Mouse (Mus musculus) left cerebral cortex, adult 9 months (tissue): ENCODE results near the gene Olfml2a.
"Not testable (repeated sequence)": the region's sequence is repeated elsewhere in the genome, so short reads cannot be mapped to it uniquely, and the experiment has no call there.

Source experiments
- DNase-seq, 2 experiments: peaks; one replicate each; pipeline ENCODE4 v3.0.0; 2022; ENCODE audit warnings: low spot score in 2 of 2

The Olfml2a gene

DNA sequence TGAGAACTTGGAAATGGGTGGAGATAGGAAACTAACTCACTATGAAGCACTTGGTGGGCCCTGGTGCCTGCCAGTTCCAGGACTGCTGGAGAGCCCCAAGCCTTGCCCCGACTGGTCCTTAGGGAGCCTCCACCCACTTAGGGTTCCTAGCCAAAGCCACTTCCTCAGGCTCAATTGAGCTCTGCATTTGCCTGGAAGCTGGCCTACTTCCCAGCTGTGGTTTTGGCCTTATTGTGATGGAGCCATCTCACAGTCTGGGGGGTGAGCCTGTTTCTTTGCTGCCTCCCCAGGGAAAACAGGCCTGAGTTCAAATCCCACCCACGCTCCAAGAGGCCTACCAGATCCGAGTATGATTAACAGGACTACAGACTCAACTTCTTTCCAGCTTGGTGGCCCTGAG, 54.8 kb downstream of the Olfml2a start:
- no peak for DNase-seq

DNA sequence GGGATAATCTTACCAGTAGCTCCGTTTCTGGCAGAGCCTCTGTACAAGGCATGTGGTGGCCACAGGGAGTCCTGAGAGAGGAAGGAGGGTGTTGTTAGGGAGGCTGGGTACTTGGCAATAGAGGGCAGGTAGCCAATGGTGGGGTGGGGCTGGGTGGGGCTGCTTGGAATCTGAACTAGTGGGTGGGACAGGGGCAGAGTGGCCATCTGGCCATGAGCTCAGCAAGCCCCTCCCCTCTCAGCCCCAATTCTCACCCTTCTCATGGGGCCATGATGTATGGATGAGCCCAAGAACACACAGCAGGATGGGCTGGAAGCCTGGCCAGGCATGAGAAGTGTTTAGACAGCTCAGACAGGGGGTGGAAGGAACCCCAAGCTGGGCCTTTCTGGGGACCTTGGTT, 55.6 kb downstream of the Olfml2a start:
- DNase-seq: no peak

DNA sequence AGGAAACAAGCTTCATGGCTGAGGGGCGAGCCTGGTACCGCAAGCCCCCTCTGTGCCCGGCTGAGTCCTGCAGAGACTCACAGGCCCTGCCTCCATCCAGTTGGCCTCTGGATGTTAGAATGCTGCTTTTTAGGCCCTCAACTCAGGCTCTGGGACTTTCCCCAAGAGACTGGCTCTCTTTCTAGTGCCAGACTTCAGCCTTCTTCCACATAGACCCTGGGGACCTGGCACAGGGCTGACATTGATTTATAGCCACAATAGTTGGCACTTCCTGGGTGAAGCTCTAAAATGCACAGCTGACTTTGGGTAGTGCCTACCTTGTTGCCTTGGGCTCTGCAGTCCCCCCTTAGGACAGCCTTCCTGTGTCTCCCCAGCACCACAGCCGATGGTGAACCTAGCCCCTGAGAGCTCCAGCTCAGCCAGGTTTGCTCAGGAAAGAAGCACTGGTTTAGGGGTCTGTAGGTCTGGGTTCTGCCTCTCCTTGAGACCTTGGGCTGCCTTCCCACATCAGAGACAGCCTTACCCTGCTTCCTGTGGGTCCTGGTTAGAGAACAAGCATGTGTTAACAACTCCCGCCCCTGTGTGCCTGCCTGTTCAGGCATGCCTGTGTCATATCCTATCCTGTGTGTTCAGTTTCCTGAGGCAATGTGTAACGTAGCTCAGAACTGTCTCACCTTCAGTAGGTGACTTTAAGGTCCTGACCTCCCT, 56.2 kb downstream of the Olfml2a start:
- DNase-seq: no peak

DNA sequence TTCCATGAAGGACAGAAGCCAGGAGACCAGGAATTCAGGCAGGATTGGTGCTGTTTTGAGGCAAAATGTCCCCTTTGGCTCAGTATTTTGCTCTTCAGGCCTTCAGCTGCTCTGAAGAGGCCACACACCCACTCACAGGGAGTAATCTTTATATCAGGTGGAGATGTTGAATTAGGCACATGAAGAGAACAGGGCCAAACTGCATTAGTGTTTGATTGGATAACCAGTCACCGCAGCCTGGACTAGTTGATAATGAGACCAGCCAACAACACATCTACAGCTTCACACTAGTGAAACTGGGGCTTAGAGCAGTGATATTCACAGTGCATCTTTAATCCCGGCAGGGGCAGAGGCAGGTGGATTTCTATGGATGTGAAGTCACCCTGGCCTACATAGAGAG, 57.2 kb downstream of the Olfml2a start:
- DNase-seq: no peak

DNA sequence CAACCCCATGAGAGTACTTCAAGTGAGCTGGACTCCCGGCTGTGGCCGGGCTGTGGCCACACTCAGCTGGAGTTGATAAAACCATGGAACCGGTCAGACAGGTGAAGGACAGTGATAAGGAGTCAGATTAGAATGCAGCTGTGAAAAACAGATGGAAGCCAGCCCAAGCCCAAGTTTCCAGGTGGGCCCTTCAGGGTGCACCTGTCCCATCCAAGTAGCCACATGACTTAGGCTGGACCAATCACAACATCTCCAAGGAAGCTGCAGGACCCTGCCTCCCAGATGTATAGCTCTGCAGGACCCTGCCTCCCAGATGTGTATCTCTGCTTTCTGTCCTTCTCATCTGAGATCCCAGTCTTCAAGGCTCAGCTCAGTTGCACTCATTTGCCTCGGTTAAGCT, 60.2 kb downstream of the Olfml2a start:
- no peak for DNase-seq

DNA sequence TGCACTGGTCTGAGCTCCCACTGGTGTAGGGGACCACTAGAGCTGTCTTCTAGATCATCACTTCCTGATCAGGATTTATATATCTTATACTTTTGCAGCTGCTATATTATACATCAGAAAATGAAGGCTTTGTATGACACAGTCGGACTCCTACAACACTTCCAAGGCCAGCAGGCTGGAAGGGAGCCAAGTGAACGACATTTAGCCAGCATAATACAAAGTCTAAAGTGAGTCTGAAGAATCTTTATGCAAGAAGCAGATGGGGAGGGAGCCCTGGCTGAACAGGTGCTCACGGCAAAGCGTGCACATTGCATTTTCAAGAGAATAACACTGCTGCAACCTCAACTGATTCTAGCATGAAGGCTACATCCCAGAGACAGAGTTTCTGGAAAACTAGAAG, 60.7 kb downstream of the Olfml2a start:
- no peak for DNase-seq

DNA sequence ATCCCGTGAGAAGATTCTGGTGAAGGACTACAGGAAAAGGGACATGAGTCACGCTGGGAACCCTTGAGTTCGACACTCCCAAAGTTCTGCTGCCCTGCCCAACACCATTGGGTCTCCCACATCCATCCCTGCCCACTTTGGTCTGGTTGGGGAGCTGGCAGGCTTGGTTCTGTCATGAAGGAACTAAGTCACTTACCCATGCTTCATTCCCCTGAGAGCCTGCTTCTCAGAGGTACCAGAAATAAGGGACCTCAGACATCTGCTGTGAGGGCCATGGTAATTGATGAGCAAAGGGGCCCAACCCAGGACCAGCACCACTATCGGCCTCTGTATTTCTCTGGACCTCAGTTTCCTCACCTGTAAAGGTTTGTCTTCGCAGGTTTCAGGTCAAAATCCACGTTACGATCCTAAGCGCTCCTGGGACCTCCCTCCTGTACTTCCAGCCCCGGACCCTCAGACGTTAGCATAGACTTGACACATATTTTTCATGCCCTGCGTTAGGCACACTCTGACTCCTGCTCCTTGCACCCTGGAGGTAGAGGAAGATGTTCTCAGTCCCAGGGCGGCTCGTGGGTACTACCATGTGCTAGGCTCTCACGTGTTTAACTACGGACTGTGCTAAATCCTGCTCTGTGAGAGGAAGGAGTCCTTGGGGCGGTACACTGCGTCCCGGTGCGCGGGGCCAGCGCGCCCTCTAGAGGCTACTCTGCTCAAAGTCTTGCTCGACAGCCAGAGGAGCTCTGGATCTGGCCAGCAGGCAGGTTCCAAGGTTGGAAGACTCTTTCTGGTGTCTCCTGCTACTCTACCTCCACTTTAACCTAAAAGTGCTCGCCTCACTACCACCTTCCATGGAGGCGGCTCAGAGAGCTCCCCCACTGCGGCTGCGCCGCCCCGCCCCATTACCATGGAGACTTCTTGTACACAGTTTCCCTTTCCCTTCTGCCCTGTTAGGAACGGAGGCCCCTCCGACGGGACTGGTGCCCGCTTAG, 65.9 kb downstream of the Olfml2a start, which contains the start of gene Wdr38:
TSS of gene Wdr38 (plus strand) at position 91 of the 989 bp plus-strand sequence.
- DNase-seq: peak; percentile 84 to 92

DNA sequence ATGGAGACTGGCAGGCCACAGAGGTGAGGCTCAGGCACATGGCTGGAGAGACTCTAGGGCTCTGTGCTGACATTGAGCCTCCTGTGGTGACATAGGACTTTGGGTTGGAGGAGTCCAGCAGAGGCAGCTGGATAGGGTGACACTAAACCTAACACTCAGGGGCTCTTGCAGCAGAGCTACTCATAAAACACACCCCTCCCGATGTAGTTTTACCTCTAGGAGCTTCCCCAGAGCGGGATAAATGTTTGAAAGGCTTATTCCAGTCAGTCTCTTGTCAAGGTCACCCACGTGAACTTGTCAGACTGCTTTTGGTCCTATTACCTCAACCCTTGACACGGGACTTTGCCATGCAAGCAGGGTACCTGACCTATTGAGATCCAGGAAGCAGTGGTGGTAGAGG, 67.6 kb downstream of the Olfml2a start:
- no peak for DNase-seq

DNA sequence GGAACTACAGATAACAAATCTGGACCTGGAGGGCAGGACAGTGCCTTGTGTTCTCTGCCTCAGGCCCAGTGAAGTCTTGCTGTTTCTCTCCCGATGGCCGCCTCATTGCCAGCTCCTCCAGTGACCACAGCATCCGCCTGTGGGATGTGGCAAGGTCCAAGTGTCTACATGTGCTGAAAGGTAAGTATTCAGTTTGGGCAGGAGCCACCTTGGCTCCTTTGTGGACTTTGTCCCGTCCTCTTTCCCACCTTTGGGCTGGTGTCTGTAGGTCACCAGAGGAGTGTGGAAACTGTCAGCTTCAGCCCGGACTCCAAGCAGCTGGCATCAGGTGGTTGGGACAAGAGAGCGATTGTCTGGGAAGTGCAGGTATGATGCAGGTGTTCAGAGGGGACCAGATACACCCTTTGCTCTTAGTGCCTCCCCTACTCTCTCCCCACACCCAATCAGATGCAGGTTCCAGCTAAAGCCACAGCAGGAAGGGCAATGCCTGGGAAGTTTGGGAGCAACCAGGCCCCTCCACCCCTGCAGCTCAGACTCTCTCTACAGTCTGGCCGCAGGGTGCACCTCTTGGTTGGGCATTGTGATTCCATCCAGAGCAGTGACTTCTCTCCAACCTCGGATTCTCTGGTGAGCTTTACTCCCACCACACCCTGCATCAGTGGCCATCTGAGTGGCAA, 68.3 kb downstream of the Olfml2a start:
- DNase-seq: no peak

DNA sequence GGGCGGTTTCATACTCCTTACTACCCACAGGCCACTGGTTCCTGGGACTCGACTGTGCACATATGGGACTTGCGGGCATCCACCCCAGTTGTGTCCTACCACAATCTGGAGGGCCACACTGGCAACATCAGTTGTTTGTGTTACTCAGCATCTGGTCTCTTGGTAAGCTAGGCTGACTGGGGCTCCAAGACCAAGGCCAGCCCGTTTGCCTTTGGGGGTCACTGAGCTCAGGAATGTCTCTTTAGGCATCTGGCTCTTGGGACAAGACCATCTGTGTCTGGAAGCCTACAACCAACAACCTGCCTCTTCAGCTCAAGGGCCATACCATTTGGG, 68.8 kb downstream of the Olfml2a start:
- no peak for DNase-seq

DNA sequence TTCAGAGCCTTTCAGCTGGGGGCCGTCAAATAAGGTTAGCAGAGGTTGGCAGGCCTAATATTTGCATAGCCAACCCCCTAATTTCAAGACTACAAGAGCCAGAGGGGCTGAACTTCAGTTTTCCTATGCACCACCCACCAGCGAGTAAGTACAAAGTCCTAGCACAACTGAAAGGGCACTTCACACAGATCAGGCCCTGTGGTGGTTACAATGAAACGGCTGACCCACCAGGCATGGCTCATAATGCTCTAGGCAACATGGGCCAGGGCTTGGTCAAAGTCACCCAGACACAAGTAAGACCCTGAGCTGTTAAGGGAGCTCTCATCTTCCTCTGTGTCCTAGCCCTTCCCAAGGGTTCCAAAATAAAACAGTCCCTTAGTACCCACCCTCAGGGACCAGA, 70.1 kb downstream of the Olfml2a start:
- DNase-seq: no peak

DNA sequence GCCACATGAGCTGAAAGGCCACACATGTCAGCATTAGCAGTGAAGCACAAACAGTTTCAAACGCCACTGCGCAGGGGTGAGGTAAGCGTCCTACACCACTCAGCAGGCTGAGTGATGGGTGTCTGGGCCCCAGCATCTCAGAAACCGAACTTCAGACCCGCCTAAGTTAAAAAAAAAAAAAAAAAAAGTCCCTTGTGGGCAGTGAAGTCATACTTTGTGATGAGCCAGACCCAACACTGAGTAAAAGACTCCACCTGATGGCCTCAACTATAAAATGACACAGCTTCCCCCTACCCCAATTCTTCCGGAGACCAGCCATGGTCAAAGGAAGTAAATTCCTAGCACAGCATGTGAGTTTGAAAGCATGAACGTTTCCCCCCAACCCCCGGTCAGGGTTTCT, 71.3 kb downstream of the Olfml2a start:
- no peak for DNase-seq

DNA sequence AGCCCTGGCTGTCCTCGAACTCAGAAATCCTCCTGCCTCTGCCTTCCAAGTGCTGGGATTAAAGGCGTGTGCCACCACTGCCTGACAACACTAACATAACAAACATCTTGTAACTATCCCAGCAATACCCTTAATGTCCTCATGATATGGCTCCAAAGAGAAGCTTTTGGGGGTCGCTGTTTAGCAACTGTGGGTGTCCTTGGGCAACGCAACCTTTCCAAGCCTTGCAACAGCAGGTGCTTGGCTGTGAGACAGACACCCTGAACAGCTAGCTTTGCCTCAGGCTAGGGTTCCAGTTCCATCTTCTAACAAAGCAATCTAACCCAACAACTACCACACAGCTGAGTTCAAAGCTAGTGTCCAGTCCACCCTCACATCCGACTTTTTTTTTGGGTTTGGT, 71.7 kb downstream of the Olfml2a start:
- DNase-seq: no peak

DNA sequence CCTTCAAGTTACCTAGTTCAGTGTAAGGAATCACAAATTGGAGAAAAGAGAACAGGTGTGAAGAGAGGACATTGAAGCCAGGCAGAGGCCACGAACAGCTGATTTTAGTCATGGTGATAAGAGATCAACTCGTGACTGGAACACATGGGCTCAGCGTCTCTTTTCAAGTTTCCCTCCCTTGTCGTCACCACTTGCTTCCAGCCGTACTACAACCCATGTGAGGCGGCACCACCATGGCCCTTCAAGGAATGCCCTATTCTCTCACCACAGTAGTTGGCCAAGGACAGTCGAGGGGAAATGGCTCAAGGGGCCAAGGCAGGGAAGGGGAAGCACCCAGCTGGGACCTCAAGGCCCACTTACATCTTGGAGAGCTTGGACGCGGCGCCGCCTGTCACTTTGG, 72.6 kb downstream of the Olfml2a start:
- no peak for DNase-seq

DNA sequence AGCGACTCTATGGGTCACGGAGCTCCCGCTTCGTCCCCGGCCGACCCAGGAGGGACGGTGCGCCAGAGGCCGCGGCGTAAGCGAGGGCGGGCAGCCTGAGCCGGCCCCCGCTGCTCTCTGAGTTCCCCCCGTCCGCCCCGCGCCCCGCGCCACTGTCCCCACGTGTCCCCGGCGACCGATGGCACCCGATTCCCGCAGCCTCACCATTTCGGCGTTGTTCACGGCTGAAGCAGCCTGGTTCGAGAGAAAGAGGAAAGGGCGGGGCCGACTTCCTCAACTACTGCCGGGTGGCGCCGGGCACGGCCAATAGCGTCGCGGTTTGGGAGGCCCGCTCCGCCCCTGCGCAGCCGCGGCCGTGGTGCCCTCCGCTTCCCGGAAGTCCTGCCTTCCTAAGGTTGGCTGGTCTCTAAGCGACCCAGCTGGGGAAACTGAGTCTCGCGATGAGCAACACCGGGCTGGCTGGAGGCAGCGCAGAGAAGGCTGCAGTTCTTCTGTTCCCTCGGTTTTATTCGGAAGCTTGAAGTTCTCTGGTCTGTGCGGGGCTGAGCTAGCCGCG, 73.2 kb downstream of the Olfml2a start, which contains the start of gene Arpc5l:
TSS of gene Arpc5l (plus strand) at position 469 of the 556 bp plus-strand sequence.
- peak; percentile 81 to 90 for DNase-seq

DNA sequence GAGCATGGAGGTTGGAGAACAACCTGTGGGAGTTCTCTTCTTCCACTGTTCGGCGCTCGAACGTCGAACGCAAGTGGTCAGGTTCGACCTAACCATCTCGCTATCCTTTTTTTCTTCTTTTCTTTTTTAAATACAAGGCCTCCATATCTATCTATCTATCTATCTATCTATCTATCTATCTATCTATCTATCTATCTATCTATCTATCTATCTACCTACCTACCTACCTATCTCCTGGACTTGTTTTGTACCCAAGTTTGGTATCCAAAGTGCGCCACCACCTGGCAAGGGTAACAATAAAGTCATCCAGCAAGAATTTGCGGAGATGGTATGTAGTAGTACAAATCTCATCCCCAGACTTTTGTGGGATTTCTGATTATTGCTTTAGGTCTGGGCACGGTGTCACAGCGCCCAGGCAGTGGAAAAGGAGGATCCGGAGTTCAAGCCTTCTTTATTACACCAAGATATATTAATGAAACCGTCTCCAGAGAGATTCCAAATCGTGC, 73.8 kb downstream of the Olfml2a start, which contains the start of gene Rpl35:
TSS of gene Rpl35 (minus strand) at position 51 of the 506 bp plus-strand sequence.
- DNase-seq: no peak

DNA sequence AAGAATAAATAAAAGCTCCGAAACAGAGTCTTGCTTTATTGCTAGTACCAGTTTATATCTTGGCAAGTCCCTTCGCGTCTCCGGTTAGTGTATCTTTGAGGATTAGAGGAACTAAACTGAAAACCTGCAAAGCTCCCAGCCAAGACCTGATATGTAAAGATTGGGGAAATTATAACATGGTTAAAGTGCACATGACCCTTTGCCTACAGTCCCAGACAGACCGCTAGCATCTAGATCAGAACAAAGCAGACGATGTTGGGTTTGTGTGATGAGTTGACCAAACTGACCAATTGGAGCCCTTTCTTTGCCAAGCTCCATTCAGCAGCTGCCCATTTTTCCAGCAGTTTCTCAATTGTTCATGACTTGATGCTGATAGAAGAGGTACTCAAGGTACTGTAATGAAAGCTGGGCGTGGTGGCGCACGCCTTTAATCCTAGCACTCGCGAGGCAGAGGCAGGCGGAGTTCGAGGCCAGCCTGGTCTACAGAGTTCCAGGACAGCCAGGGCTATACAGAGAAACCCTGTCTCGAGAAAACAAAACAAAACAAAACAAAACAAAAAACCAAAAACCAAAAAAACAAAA, 74.5 kb downstream of the Olfml2a start:
- no peak for DNase-seq

DNA sequence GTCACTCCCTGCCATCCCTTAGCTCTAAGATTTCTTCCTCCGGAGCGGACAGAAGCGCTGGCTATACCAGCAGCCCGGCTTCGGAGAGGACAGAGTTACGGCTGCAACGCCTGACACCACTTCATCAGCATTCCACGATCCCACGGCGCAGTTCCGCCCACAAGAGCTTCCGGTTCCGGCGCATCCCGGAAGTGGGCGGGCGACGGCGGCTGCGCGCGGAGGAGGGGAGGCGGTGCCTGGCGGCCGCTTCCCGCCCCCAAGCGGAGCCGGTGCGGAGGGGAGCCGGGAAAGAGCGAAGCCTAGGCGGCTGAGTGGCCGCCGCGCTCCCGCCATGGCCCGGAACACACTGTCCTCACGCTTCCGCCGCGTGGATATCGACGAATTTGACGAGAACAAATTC, 76.1 kb downstream of the Olfml2a start:
- DNase-seq: peak; percentile 80 to 93

DNA sequence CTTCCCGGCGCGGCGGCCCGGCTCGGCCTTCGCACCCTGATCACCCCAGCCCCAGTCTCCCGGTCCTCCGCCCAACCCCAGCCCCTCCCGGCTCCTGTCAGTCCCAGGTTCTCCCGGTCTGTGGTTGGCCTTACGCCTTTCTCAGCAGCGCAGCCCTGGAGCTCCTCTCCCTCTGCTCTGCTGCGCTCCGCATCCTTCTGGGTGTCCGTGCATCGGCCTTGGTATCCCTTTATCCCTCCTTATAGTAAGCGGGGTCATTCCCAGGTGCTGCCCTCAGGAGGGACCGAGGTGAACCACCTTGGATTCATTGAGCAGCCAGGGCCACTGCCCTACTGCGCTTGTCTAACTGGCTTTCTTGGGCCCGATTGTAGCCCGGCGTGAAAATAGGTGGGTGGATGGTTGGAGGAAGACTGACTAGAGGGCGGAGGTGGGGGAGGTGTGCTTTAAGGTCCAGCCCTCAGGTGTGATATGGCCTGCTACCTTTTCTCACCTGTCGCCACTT, 76.6 kb downstream of the Olfml2a start:
- peak in 1 of 2 experiments; percentile 36 for DNase-seq

DNA sequence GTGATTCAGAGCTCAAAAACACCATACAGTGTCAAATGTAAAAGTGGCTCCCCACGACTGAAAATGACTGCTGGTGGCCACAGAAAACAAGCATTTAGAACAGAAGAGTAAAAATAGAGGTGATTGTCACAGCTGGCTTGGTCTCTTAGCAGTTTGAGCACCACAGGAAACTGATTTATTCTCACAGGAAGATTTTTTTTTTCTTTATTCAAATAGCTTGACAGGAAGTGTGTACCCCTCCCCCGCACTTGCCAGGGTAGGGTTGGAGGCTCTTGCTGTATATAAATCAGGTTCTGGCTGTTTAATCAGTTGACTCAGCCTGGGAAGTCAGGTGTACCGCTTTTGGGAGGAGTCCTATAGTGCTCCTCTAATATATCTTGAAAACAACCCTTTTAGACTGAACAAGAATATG, 77.2 kb downstream of the Olfml2a start:
- peak in 1 of 2 experiments; percentile 54 for DNase-seq

DNA sequence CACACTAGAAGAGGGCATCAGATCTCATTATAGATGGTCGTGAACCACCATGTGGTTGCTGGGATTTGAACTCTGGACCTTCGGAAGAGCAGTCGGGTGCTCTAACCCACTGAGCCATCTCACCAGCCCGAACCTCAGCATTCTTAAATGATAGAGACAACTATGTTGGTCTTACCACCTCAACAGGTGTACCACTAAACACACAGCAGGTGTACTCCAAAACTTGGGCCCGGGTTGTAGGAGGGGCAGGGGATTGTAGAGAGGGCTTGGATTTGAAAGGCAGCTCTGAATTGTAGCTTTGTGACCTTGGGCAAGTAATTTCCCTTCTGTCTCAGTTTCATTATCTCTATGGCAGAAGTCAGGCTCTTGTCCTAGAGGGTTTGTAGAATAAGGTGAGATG, 78.4 kb downstream of the Olfml2a start:
- not testable (repeated sequence) for DNase-seq
